In the genomic region with DNA sequence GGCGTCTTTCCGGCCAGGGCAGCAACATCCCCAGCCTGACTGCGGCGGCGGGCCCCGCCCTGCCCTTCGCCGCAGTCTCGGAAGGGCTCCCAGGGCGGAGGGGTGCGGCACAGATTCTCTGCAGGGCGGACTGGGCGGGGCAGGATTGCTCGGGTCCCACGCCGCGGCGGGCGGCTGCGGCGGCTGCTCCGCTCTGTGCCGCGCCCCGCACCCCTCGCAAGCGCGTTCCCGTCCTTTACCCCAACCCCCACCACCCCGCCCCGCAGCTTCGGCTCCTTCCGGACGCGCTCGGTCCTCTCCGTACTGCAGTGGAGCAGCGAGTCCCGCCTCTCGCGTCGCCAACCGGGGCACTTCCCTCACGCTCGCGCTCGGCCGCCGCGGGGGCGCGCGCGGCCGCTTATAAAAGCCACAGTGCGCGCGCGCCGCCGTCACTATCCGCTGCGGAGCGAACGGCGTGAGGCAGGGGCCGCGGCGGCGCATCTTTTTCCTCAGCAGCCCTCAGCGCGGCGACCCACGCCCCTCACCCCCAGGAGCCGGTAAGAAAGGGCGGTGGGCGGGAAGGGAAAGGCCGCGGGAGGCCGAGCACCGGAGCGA, we compare ENCODE assay signal across 8 mouse cellular contexts. TPM values are rescaled to one million over a fixed set of nuclear protein-coding genes. Genes with fewer than 3 reads are reported as not detected.
DNase-seq lines count a peak whose midpoint lies in the region; ATAC-seq and TF ChIP-seq lines count a peak whose summit lies in the region.

A gene (plus strand): TSS at position 311 of the 594 bp plus-strand sequence.

- peak within 1 kb of the TSS; percentile 98 for H3K27ac ChIP-seq in hindbrain, embryonic 14.5 days

- POLR2A ChIA-PET in Patski (lab: Charles Lee): interaction anchor here (0.5 to 2.5 kb wide), 5 partner anchors 12 to 1833 kb away, joined by 3 to 17 read pairs (median 4); no protein-coding TSS in a partner anchor

- H3K4me2 ChIP-seq in hindbrain, embryonic 14.5 days (replicated peaks): peak within 1 kb of the TSS; percentile 72

- WGBS in hindbrain, embryonic 14.5 days: under 1% methylated on average over 74 of the region's 82 CpGs

- ATAC-seq in Patski: peak; percentile 82
- ATAC-seq in hindbrain, embryonic 14.5 days (ENCODE audit: low FRiP score): peak; percentile 99

- in situ Hi-C loops in Patski (cut with MboI; ENCODE audit: low pct_unique_long_range_greater_than_20kb): no loop called here

- H3K4me1 ChIP-seq in hindbrain, embryonic 14.5 days (replicated peaks; ENCODE audit: control insufficient read depth, insufficient read depth, low read length): peaks cover 55% of the 10 kb centered on the region

- no peak for TF ChIP-seq CTCF in Patski (IDR thresholded peaks at IDR 0.05)

- H3K9ac ChIP-seq in hindbrain, embryonic 14.5 days: peak within 1 kb of the TSS; percentile 99

- peaks cover 26% of the 10 kb centered on the region for H3K36me3 ChIP-seq in hindbrain, embryonic 14.5 days (replicated peaks; ENCODE audit: control insufficient read depth, insufficient read depth)

- no peak for DNase-seq in Patski (ENCODE audit: low read depth, low spot score)
- DNase-seq in cerebellum, postnatal 14 days: peak; percentile 100
- peak; percentile 90 to 95 for DNase-seq in frontal cortex, postnatal 25 days (ENCODE audit: low spot score in 2 of 2)
- DNase-seq in hindbrain, embryonic 14.5 days (ENCODE audit: low spot score): peak; percentile 97
- DNase-seq in layer of hippocampus, postnatal 36 days: peak; percentile 95 to 96
- DNase-seq in lung, postnatal 36 days: peak; percentile 97
- peak; percentile 98 for DNase-seq in retina, postnatal 1 day
- DNase-seq in urinary bladder, adult 18-20 months (ENCODE audit: low spot score in 2 of 2): peak; percentile 94 to 95

- no peaks in the 10 kb centered on the region for H3K9me3 ChIP-seq in hindbrain, embryonic 14.5 days (ENCODE audit: control insufficient read depth, low read length)

- CTCF ChIA-PET in Patski (lab: Charles Lee): interaction anchor here (1.4 to 1.7 kb wide), 3 partner anchors 10 to 12 kb away, joined by 5 to 6 read pairs (median 5); no protein-coding TSS in a partner anchor

- no peaks in the 10 kb centered on the region for H3K27me3 ChIP-seq in Patski
- H3K27me3 ChIP-seq in hindbrain, embryonic 14.5 days (ENCODE audit: control insufficient read depth, insufficient read depth, low read length): no peaks in the 10 kb centered on the region

- peak within 1 kb of the TSS; percentile 100 for H3K4me3 ChIP-seq in hindbrain, embryonic 14.5 days (replicated peaks; ENCODE audit: low read length)

RNA-seq across cellular contexts. Expression of the gene that starts here (rescaled TPM):
- polyA plus RNA-seq in Patski (2021): 597 TPM
- 344 and 368 TPM in 2 replicates for polyA plus RNA-seq in hindbrain, embryonic 14.5 days (2014; fragmentation: Nextera tagmentation; extraction: Ambion mirVana)
- 100 to 1,000 TPM; 824 to 881 TPM for total RNA-seq in layer of hippocampus, postnatal 36 days (2021)
